Mouse (Mus musculus): ENCODE measurements at regions not wholly inside any gene's neighbourhood (a gene's known extent, or its start where the extent isn't known, plus 50 kb on each side); places are given as distances from the start of the nearest gene placed in this dataset.

DNA sequence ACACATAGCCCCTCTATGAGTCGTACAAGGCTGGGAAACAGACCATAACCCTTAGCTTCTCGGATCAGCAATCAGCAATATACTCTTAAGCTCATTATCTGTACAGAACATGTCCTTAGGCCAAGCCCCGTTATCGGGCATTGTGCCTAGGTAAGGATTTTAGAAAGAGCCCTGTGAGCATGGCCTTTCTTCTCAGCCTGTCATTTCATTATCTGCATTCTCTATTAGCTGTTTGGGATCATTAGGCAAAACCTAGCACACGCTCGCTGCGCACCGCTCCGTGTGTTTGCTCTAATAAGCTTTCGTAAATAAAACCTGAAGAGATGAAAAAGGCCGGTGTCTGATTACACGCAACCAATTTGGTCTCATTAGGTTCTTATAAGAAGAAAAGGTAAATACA is 2507.1 kb upstream of the 5930422O12Rik start:
- TF ChIP-seq POLR2A (IDR thresholded peaks at IDR 0.05; ENCODE audit: insufficient read depth, low read depth, low read length), result no peak
- TF ChIP-seq CTCF (IDR thresholded peaks at IDR 0.05; ENCODE audit: insufficient read depth, low read depth, low read length), result no peak

Data from olfactory bulb, adult 2 months (tissue).